Mouse (Mus musculus) adrenal gland, adult 10 weeks (tissue): ENCODE results near the gene Gm884. TPM values are rescaled to one million over a fixed set of nuclear protein-coding genes. Genes with fewer than 3 reads are reported as not detected.

ENCODE experiments used
- polyA plus RNA-seq: library from polyadenylated mRNA; stranded (reverse); fragments of 350-450 nt; fragmentation: Illumina TruSeq; extraction: RNeasy Lipid Tissue Mini Kit (QIAGEN cat#74804); gene quantifications from one replicate; pipeline ENCODE4 v1.2.3, GENCODE M21; 2014; ENCODE audit warnings: low read depth, low replicate concordance

Gene Gm884
- not detected for polyA plus RNA-seq

DNA sequence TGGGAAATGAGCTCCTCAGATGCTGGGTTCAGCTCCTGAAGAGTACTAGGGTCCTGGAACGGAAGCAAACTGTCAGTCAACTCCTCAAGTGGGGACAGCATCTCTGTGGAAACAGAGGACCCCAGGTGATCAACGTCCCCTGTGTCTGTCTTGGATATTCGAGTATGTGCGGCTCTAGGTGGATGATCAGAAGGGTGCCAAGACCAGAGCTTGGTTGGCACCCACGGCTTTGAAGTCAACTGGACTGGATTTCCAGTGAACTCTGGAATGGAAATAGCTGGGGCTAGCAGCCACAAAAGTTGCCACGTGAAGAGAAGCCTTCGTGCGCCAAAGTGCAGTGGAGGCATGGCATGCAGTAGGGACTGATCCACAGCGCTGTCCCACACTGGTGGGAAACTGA is at the start of gene Gm884:
Gene Gm884 (minus strand): TSS at position 101 of the 400 bp plus-strand sequence.

DNA sequence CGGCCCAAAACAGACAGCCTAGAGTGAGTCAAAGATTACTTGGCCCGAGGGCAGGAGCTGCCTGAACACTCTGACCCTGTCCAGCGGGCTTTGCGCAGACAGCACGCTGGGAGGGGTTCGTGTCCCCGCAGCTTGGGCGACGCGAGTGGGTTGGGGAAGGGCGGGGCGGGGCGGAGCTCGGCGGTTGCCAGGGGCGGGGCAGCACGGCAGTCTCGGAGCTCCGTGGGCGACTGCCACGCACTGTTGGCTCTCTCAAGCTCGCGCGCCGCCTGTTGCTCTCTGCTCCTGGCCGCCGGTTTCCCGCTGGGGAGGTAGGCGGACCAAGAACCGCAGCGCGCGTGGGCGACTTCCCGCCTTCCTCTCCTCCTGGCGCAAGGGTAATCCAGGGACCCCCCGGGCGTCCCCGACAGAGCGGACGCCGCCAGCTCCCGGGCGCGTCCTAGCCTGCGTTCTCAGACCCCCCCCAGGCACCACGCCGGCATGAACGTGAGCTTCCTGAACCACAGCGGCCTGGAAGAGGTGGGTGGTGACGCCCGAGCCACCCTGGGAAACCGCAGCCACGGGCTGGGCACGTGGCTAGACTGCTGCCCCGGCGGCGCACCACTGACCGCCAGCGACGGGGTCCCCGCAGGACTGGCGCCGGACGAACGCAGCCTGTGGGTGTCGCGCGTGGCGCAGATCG is 28.5 kb upstream of the Gm884 start, which contains the start of gene Rprml:
Gene Rprml (plus strand): TSS at position 270 of the 682 bp plus-strand sequence.

DNA sequence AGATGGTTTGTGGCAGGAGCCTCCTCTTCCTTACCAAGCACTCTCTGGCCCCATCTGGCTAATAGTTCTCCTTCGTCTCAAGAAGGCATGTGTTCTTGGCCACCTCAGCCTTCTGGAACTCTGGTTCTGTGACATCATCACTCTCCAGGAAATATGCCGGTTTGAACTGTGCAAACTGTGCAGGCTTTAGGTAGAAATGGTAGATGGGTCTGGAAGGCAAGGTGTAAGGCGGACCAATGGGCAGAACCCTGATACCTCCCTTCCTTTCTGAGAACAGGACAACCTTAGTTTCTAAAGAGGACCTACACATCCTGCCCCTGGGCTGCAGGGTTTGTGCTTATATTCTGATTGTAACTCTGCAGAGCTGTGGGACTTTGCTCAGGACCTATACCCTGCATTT is 17.9 kb upstream of the Gm884 start, which contains the start of gene Lyzl6:
Gene Lyzl6 (minus strand): TSS at position 101 of the 400 bp plus-strand sequence.

DNA sequence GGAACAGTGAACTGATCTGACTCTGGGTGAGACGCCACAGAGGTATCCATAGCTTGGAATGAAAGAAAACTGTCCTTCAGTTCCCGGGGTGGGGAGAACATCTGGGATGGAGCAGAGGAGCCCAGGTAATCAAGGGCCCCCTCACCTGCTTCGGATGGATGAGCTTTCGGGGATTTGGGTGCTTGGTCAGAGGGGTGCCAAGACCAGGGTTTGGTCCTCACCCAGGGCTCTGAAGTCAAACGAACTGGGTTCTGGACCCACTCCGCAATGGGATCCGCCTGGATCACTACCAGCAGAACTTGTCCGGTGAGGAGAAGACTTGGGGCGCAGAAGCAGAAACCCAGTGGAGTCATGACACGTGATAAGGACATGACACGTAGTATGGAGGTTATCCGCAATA is 116.4 kb downstream of the Gm884 start, which contains the start of gene Lrrc37a:
Gene Lrrc37a (minus strand): TSS at position 101 of the 400 bp plus-strand sequence.

Other genes with a start within 250 kb of the Gm884 start
- 2.6 TPM for gene Plekhm1, start 208.5 kb downstream of the Gm884 start, polyA plus RNA-seq
- gene Lrrc37a, start 116.5 kb downstream of the Gm884 start, polyA plus RNA-seq = not detected
- gene Lyzl6, start 17.8 kb upstream of the Gm884 start, polyA plus RNA-seq = not detected
- not detected for gene Rprml, start 28.4 kb upstream of the Gm884 start, polyA plus RNA-seq
- 88.4 TPM for gene Gosr2, start 76.8 kb upstream of the Gm884 start, polyA plus RNA-seq
- not detected for gene Wnt9b, start 128.7 kb upstream of the Gm884 start, polyA plus RNA-seq
- not detected for gene Wnt3, start 153.0 kb upstream of the Gm884 start, polyA plus RNA-seq